Mouse (Mus musculus) c-Kit-positive CD71-negative TER-119-negative erythroid progenitor cells, embryonic 14.5 days (primary cell): ENCODE data around the gene Gm32717.
"Not testable (repeated sequence)": the region's sequence is repeated elsewhere in the genome, so short reads cannot be mapped to it uniquely, and the experiment has no call there.

Experiments used
- DNase-seq: peaks from one replicate; pipeline ENCODE4 v3.0.0-alpha.2; 2013; ENCODE audit warnings: low read depth

The Gm32717 gene

DNA sequence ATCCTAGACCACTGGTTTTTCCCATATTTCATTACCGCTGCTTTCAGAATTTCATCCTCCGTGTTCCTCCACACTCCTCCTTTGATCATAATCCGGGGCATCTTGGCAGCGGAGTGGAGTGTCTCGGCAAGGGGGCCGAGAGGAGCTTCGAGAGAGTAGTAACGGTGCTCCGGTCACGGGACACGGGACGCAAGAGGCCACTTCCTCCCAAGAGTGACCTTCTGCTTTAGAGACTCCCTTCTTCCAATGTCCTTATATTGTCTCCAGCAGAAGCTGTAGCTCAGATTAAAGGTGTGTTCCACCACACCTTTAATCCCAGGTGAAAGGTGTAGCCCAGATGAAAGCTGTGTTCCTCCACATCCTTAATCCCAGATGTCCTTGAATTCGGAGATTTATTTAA, at the start of gene Gm32717:
Gene Gm32717 (minus strand): TSS at position 101 of the 400 bp plus-strand sequence.
- DNase-seq, result not testable (repeated sequence)

DNA sequence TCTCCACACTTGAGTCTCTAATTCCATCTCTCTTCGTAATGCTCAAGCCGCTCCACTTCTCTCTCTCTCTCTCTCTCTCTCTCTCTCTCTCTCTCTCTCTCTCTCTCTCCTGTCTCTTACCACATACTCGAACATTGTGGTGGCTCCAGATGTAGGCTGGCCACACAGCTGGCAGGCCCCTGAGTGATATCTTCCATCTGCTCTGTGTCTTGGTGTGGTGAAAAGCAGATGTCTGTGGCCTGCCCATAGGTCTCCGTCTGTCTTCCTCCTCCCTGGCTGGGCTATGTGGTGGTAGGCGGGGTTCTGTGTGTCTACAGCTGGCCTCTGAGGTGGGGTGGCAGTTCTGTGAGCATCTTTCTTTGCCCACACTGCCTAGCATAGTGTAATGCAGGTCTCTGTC, 42.4 kb upstream of the Gm32717 start:
- DNase-seq, result not testable (repeated sequence)

DNA sequence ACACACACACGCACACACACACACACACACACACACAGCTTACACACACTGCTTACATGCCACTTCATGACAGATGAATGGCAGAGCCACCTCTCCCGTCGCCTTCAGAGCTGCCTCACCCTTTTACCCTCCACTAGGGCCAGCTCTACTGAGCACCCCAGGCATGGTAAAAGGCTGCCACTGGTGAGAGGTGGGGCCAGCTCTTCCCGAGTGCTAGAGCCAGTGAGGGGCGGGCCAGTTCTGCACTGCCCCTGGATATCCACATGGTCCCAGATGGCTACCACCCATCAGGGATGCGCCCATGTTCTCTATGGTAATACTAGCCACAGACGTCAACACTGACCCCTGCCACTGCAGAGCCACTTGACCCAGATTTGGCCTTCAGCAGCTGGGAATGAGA, 42.0 kb upstream of the Gm32717 start:
- DNase-seq, result not testable (repeated sequence)

DNA sequence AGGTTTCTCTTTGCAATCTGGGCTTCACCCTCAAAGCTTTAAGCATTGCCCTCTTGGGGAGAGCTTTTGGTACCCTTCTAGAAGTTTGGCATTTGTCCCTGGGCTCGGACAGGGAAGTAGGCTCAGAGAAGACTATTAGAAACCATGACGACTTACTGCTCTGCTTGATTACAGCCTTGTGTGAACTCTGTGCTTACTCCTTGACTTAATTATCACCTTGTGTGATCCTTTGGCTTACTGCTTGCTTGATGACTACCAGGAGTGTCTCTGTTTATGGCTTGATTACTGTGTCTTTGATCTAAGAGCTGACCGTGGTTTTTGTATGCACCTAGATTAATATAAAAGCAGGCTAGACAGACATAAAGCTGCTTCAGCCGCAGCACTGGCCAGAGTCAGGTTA, 37.5 kb upstream of the Gm32717 start:
- not testable (repeated sequence) for DNase-seq

DNA sequence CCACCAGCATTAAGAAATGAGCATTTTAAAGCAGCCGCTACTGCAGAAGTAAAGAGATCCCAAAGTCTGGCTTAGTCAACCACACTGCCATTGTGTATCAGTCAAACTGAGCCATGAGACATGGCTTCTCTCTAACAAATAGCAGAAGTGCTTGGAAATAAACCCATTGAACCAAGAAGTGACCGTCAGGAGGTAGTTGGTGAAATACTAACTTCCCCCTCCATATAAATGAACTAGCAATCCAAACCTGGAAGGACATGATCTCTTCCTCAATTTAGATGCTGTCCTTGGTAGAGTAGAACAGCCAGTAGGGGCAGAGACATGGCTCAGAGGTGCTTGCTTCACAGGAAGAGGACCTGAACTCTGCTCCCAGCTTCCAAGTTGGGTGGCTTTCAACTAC, 30.8 kb upstream of the Gm32717 start:
- not testable (repeated sequence) for DNase-seq

DNA sequence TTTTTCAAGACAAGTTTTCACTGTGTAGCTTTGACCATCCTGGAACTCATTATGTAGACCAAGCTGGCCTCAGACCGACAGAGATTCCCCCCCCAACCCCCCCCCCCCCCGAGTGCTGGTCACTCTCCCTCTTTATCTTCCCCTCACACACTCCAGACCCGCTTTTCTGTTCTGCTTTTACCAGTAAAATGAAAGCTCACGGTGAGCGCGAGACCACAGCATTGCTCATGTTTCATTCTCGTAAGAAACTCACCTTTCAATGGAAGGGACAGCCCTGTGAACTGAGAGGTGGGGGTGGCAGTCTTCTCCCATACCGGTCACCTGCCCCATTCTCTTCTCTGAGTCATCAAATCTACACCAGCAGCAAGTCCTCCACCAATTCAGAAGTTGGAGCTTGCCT, 28.2 kb upstream of the Gm32717 start:
- DNase-seq, result not testable (repeated sequence)

DNA sequence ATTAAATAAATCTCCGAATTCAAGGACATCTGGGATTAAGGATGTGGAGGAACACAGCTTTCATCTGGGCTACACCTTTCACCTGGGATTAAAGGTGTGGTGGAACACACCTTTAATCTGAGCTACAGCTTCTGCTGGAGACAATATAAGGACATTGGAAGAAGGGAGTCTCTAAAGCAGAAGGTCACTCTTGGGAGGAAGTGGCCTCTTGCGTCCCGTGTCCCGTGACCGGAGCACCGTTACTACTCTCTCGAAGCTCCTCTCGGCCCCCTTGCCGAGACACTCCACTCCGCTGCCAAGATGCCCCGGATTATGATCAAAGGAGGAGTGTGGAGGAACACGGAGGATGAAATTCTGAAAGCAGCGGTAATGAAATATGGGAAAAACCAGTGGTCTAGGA, 17.8 kb upstream of the Gm32717 start, which contains the start of gene Gm32802:
Gene Gm32802 (plus strand): TSS at position 301 of the 400 bp plus-strand sequence.
- DNase-seq, result not testable (repeated sequence)

DNA sequence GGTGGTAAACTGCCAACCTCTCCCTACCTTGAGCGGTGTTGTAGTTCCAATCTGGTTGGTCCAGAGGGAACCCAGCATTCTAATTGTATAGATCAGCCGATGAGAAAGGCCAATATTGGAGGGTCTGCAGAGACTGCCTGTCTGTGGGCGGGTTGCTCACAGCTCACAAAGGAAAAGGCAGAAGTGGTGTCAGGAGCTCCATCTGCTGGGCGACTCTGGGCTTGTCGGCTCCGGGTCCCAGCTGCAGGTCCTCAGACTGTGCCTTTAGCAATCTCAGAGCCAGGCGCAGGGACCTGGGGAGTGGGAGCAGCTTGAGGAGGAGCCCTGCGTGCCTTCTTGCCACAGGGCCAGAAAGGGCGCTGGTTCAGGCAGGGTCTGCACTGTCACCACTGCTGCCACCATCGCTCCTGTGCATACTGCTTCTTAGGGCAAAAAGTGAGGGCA, 10.3 kb upstream of the Gm32717 start:
- no peak for DNase-seq

DNA sequence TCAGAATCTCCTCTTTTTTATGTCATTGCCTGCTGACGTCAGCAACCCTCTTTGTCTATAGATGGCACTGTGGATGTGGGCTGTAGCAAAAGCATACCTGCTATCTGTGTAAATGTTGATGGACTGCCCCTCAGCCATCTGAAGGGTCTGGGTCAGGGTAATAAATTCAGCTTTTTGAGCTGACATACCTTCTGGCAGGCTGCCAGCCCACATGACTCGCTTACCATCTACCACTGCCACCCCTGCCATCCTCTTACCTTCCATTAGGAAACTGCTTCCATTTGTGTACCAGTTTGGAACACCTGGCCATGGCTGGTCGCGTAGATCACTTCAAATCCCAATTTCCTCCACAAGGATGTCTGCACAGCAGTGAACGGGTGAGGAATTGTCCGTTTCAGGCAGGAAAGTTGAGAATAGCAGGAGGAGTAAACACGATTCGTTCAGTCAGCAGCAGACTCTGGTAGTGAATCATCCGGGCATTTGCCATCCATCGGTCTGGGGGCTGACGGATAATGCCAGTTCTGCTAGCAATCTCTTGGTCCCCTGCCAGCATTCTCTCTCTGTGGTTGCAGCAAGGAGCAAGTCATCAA, 8.5 kb upstream of the Gm32717 start:
- DNase-seq, result not testable (repeated sequence)

DNA sequence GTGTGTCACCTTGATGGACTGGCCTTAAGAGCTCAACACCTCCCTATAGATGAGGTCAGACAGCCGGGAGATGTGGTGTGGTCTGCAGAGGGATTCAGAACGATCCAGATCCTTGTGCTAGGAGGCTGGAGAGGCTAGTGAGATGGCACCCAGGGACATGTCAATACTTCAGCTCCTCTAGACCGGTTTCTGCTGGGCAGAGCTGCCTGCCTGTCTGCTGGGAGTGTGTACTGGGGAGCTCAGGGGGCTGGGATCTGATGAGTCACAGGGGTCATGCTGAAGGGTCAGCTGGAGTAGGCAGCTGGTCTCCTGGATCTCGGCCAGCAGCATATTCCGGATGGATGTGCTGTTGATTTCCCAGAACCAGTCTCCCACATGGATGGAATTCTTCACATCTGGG, 8.0 kb downstream of the Gm32717 start:
- not testable (repeated sequence) for DNase-seq

DNA sequence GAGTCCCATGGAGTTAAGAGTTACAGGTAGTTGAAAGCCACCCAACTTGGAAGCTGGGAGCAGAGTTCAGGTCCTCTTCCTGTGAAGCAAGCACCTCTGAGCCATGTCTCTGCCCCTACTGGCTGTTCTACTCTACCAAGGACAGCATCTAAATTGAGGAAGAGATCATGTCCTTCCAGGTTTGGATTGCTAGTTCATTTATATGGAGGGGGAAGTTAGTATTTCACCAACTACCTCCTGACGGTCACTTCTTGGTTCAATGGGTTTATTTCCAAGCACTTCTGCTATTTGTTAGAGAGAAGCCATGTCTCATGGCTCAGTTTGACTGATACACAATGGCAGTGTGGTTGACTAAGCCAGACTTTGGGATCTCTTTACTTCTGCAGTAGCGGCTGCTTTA, 13.0 kb downstream of the Gm32717 start:
- not testable (repeated sequence) for DNase-seq

DNA sequence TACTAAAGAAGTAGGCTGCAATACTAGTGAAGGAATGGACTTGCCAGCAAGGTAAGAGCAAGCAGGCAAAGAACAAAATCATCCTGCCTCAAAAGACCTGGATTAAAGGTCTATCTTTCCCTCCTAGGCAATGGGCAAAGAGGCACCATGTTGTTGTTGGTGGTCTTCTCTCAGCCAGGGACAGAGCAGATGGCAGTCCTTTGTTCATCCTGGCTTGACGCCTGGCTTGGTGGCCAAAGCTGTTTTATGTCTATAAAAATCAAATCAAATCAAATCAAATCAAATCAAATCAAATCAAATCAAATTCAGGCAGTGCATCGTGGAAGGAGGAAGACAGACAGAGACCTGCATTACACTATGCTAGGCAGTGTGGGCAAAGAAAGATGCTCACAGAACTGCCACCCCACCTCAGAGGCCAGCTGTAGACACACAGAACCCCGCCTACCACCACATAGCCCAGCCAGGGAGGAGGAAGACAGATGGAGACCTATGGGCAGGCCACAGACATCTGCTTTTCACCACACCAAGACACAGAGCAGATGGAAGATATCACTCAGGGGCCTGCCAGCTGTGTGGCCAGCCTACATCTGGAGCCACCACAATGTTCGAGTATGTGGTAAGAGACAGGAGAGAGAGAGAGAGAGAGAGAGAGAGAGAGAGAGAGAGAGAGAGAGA, 24.7 kb downstream of the Gm32717 start:
- not testable (repeated sequence) for DNase-seq

DNA sequence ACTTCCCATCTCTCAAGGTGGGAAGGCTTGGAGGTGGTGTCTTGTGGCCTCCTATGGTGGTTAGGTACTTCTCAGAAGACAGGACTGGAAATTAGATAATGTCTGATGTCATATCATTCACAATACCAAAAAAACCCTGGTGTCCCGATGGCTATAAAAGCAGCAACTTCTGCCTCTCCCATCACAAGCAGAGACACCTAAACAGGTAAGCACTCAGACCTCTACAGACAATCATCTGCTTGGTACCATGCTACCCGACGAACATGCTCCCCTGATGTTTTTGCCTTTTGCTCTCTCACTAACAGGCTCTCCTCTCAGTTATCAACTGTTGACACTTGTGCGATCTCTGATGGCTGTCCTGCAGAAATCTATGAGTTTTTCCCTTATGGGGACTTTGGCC, 35.9 kb downstream of the Gm32717 start, which contains the start of gene Il22:
Gene Il22 (plus strand): TSS at position 301 of the 400 bp plus-strand sequence.
- no peak for DNase-seq

DNA sequence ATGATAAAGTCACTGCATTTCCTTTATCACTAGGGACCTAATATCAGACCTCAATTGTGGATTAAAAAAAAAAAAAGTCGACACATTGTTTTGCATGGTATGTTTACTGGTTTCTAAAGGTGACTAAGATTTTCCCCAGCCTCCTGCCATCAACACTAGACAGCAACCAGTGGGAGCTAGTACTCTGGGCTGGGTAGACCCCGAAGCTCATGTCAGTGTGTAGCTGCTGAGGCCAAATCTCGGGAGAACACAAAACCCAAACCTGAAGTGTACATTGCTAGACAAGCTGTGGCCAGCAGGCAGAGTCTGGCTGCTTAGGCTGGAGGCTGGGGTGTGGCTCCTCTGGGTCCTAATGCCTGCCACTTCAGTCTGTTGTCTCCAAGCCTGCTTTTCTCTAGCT, 45.4 kb downstream of the Gm32717 start:
- not testable (repeated sequence) for DNase-seq
